Mouse (Mus musculus): ENCODE data around the gene Ntn1.

- TF ChIP-seq CTCF (IDR thresholded peaks at IDR 0.05; ENCODE audit: borderline replicate concordance, extremely low read depth, insufficient read depth, insufficient read length) (no peak), POLR2A (IDR thresholded peaks at IDR 0.05; ENCODE audit: borderline replicate concordance, extremely low read depth, insufficient read depth, insufficient read length, poor library complexity, severe bottlenecking) (no peak)
Measured at GRCm38 (mm10) chr11:68427083-68427570, 26.5 kb upstream of the Ntn1 start.
